Mouse (Mus musculus): ENCODE results near the gene Trpv2. TPM values are rescaled to one million over a fixed set of nuclear protein-coding genes. Genes with fewer than 3 reads are reported as not detected.
A peak's percentile ranks its signal among the peaks of the same experiment; 100 is the strongest.

Trpv2 gene
- polyA plus RNA-seq, 1 experiment = 4.0 TPM

DNA sequence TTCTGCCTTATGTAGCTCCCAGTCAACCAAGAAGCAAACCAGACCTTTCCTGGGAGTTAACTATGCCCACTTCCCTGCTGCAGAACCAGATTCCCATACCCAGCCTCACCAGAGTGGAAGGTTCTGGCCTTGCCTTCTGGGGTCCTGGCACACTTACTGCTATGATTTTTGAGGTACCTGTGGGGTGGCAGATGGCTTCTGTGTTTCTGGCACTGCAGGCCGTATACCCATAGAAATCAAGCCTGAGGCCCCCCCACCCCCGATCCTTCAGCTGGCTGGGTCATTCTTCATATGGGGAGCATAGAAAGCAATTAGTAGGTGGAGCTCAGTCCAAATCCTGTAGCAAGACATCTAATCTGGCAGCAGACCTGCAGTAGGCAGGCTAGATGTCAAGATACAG lies 16.7 kb downstream of the Trpv2 start:
- WGBS = 93% methylated on average over 2 of the region's 2 CpGs
- Histone ChIP-seq H3K4me3 (ENCODE audit: low read depth, low read length) (no peak overlapping the region), H3K27me3 (ENCODE audit: control insufficient read depth, insufficient read depth, low read length) (no peaks in the 10 kb centered on the region), H3K4me1 (ENCODE audit: control insufficient read depth, insufficient read depth, insufficient read length, low read length) (no peaks in the 10 kb centered on the region; the same call in 1 of the 2 replicates), H3K27ac (ENCODE audit: insufficient read depth, low read depth, low read length) (no peak overlapping the region), H3K36me3 (ENCODE audit: control insufficient read depth, insufficient read depth, low read length) (no peaks in the 10 kb centered on the region; the same call in 1 of the 2 replicates)
- TF ChIP-seq CTCF (IDR thresholded peaks at IDR 0.05; ENCODE audit: extremely low read depth, insufficient read length, insufficient replicate concordance, low read depth, low read length) (no peak), POLR2A (IDR thresholded peaks at IDR 0.05; ENCODE audit: low read depth, low read length) (no peak)

- Histone ChIP-seq H3K4me3 (ENCODE audit: low read depth, low read length) (no peak overlapping the region), H3K36me3 (ENCODE audit: control insufficient read depth, insufficient read depth, low read length) (no peaks in the 10 kb centered on the region; the same call in 1 of the 2 replicates), H3K27ac (ENCODE audit: insufficient read depth, low read depth, low read length) (no peak overlapping the region), H3K4me1 (ENCODE audit: control insufficient read depth, insufficient read depth, insufficient read length, low read length) (no peaks in the 10 kb centered on the region; the same call in 1 of the 2 replicates), H3K27me3 (ENCODE audit: control insufficient read depth, insufficient read depth, low read length) (no peaks in the 10 kb centered on the region)
- TF ChIP-seq CTCF (IDR thresholded peaks at IDR 0.05; ENCODE audit: extremely low read depth, insufficient read length, insufficient replicate concordance, low read depth, low read length) (no peak), POLR2A (IDR thresholded peaks at IDR 0.05; ENCODE audit: low read depth, low read length) (no peak)
- 41% methylated on average over 8 of the region's 8 CpGs for WGBS
Measured at GRCm38 (mm10) chr11:62591904-62592575, 17.8 kb downstream of the Trpv2 start.

DNA sequence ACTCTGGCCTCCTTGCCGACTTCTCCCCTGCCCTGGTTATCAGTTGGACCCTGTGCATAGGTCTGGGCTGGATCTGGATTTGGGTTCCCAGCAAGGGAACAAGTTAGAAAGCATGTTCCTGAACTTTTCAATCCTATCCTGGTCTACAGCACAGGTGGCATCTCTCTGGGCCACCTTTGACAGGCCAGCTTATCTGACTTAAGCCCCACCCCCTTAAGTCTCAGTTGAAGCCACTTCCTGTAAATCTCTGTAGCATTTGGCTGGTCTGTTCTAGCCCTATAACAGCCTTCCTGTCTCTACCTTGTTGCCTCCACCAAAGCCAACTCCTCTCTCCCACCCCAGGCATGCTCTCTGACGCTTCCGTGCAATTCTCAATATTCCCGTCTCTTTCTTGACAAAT lies 24.3 kb downstream of the Trpv2 start:
- TF ChIP-seq POLR2A (IDR thresholded peaks at IDR 0.05; ENCODE audit: low read depth, low read length) (no peak), CTCF (IDR thresholded peaks at IDR 0.05; ENCODE audit: extremely low read depth, insufficient read length, insufficient replicate concordance, low read depth, low read length) (no peak)
- no peak overlapping the region for H3K4me3 ChIP-seq (ENCODE audit: low read depth, low read length)
- H3K4me1 ChIP-seq (ENCODE audit: control insufficient read depth, insufficient read depth, insufficient read length, low read length) = peaks cover 10% of the 10 kb centered on the region; the same call in 1 of the 2 replicates
- no peaks in the 10 kb centered on the region for H3K27me3 ChIP-seq (ENCODE audit: control insufficient read depth, insufficient read depth, low read length)
- H3K36me3 ChIP-seq (ENCODE audit: control insufficient read depth, insufficient read depth, low read length) = peaks cover 2% of the 10 kb centered on the region; the same call in 1 of the 2 replicates
- no peak overlapping the region for H3K27ac ChIP-seq (ENCODE audit: insufficient read depth, low read depth, low read length)
- 76% methylated on average over 4 of the region's 4 CpGs for WGBS

DNA sequence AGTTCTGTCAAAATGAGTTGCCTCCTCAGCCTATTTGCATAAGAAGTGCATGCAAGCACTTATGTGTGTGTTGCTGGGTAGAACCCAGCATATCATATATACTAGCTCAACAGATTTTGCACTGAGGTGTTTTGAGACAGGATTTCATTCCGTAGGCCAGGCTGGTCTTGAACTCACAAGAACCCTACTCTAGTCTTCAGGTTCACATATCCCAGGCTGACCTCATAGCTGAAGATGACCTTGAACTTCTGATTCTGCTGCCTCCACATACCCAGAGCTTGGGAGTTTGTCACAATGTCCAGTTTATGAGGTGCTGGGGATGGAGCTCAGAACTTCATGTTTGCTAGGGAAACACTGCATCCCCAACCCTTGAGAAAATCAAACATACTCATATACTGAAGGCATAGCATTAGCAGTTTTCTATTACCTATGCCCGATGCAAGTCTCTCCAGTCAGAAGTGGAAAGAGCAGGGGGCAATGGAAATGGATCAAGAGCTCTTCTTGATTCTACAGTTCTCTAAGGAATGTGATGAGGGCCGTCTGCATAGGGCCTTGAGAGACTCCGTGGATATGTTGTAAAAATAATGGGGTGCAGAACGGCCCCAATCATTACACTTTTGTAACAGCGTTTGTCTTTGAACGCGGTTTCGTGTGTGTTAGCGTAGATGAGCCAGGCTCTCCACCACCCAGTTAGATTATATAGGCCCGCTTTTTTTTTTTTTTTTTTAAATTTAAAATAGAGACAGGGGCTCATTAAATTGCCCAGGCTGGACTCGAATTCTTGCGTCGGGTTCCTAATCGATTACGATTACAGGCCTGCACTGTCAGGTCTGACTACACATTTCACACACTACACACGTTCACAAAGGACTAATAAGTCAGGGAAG lies 27.7 kb downstream of the Trpv2 start:
- no peaks in the 10 kb centered on the region for H3K27me3 ChIP-seq (ENCODE audit: control insufficient read depth, insufficient read depth, low read length)
- peaks cover 35% of the 10 kb centered on the region for H3K36me3 ChIP-seq (ENCODE audit: control insufficient read depth, insufficient read depth, low read length)
- peaks cover 10% of the 10 kb centered on the region; the same call in 1 of the 2 replicates for H3K4me1 ChIP-seq (ENCODE audit: control insufficient read depth, insufficient read depth, insufficient read length, low read length)
- no peak overlapping the region for H3K27ac ChIP-seq (ENCODE audit: insufficient read depth, low read depth, low read length)
- H3K4me3 ChIP-seq (ENCODE audit: low read depth, low read length) = peak overlapping the region; percentile 66
- no peak for TF ChIP-seq POLR2A (IDR thresholded peaks at IDR 0.05; ENCODE audit: low read depth, low read length)
- no peak for TF ChIP-seq CTCF (IDR thresholded peaks at IDR 0.05; ENCODE audit: extremely low read depth, insufficient read length, insufficient replicate concordance, low read depth, low read length)
- 10% methylated on average over 17 of the region's 17 CpGs for WGBS

- under 1% methylated on average over 58 of the region's 58 CpGs for WGBS
Measured at GRCm38 (mm10) chr11:62602619-62603311, 28.5 kb downstream of the Trpv2 start.

GRCm38 (mm10) chr11:62603312-62604056 lies 29.2 kb downstream of the Trpv2 start:
- no peak for TF ChIP-seq CTCF (IDR thresholded peaks at IDR 0.05; ENCODE audit: extremely low read depth, insufficient read length, insufficient replicate concordance, low read depth, low read length)
- peak overlapping the region; percentile 67 for H3K27ac ChIP-seq (ENCODE audit: insufficient read depth, low read depth, low read length)
- peaks cover 10% of the 10 kb centered on the region; the same call in 1 of the 2 replicates for H3K4me1 ChIP-seq (ENCODE audit: control insufficient read depth, insufficient read depth, insufficient read length, low read length)
- WGBS = 0% methylated on average over 13 of the region's 13 CpGs
- no peaks in the 10 kb centered on the region for H3K27me3 ChIP-seq (ENCODE audit: control insufficient read depth, insufficient read depth, low read length)
- H3K36me3 ChIP-seq (ENCODE audit: control insufficient read depth, insufficient read depth, low read length) = peaks cover 45% of the 10 kb centered on the region
- peak overlapping the region; percentile 66 for H3K4me3 ChIP-seq (ENCODE audit: low read depth, low read length)

More at GRCm38 (mm10) chr11:62602619-62603311, 28.5 kb downstream of the Trpv2 start:
- Histone ChIP-seq H3K4me1 (ENCODE audit: control insufficient read depth, insufficient read depth, insufficient read length, low read length) (peaks cover 10% of the 10 kb centered on the region; the same call in 1 of the 2 replicates), H3K27ac (ENCODE audit: insufficient read depth, low read depth, low read length) (peak overlapping the region; percentile 67), H3K36me3 (ENCODE audit: control insufficient read depth, insufficient read depth, low read length) (peaks cover 42% of the 10 kb centered on the region), H3K4me3 (ENCODE audit: low read depth, low read length) (peak overlapping the region; percentile 66), H3K27me3 (ENCODE audit: control insufficient read depth, insufficient read depth, low read length) (no peaks in the 10 kb centered on the region)
- TF ChIP-seq POLR2A (IDR thresholded peaks at IDR 0.05; ENCODE audit: low read depth, low read length) = peak; percentile 98
- TF ChIP-seq CTCF (IDR thresholded peaks at IDR 0.05; ENCODE audit: extremely low read depth, insufficient read length, insufficient replicate concordance, low read depth, low read length) = no peak

Measured in small intestine, adult 2 months (tissue).